Mouse (Mus musculus): ENCODE measurements around the gene Mios.

GRCm38 (mm10) chr6:8188599-8189233 is 20.3 kb upstream of the Mios start:
- TF ChIP-seq POLR2A (IDR thresholded peaks at IDR 0.05; ENCODE audit: borderline replicate concordance, low read depth, low read length) (no peak), CTCF (IDR thresholded peaks at IDR 0.05; ENCODE audit: low read depth, low read length) (no peak)
